ENCODE assay signal across 7 mouse cellular contexts in the genomic region with DNA sequence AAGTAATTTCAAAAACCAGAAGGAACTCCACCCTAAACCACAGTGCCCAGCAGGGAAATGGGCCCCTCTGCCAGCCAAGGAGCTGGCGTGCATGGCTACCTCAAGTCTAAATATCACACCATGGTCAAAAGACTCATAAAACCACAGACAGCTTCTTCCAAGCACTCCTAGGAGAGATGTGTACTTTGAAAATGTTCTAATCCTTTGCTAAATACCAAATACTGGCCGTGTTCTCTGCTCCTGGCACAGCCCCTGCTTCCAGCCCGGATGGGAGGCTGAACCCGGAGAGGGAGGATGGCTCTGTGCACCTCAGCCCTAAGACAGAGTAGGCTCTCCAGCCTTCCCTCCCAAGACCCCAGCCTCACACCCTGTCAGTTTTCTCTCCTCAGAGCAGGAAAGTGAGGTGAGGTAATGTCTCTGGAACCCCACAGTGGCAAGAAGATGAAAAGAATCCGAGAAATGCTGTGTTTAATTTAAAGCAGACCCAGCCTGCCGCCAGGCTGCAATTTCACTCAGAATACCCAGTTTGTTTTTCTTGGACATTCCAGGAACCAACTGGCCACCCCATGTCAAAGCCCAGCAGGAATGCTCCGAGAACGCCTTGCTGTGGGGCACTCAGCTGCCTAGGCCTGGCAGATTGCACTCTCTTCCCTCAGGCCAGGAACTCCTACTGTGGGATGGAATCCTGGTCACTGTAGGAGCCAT.
DNase-seq lines count a peak whose midpoint lies in the region; ATAC-seq and TF ChIP-seq lines count a peak whose summit lies in the region.

No protein-coding gene starts in this region.

- TF ChIP-seq CTCF in lung, embryonic 14.5 days (IDR thresholded peaks at IDR 0.05; ENCODE audit: low read depth) = no peak
- no peak for TF ChIP-seq CTCF in lung, adult 2 months (IDR thresholded peaks at IDR 0.05; ENCODE audit: insufficient read depth, low read length)

- WGBS in lung, embryonic 14.5 days = 9% methylated on average over 8 of the region's 8 CpGs
- WGBS in lung, adult 2 months = 40% methylated on average over 8 of the region's 8 CpGs
- 10% methylated on average over 8 of the region's 8 CpGs for WGBS in embryonic facial prominence, embryonic 14.5 days
- WGBS in intestine, embryonic 15.5 days = 18% methylated on average over 8 of the region's 8 CpGs
- WGBS in midbrain, embryonic 13.5 days = 70% methylated on average over 8 of the region's 8 CpGs

- peaks cover 20% of the 10 kb centered on the region for H3K4me1 ChIP-seq in lung, embryonic 14.5 days (ENCODE audit: insufficient read depth)
- H3K4me1 ChIP-seq in lung, adult 2 months (ENCODE audit: control insufficient read depth, insufficient read depth, low read length) = peaks cover 6% of the 10 kb centered on the region; the same call in 1 of the 2 replicates
- peaks cover 38% of the 10 kb centered on the region for H3K4me1 ChIP-seq in embryonic facial prominence, embryonic 14.5 days (ENCODE audit: control insufficient read depth, insufficient read depth, low read length)
- peaks cover 13% of the 10 kb centered on the region; the same call in 1 of the 2 replicates for H3K4me1 ChIP-seq in intestine, embryonic 15.5 days (replicated peaks)
- H3K4me1 ChIP-seq in midbrain, embryonic 13.5 days (replicated peaks) = 0 out of 2 replicates have a peak, but pooled peaks cover 10% of the 10 kb centered on the region

- peak overlapping the region; percentile 78 for H3K27ac ChIP-seq in lung, embryonic 14.5 days (ENCODE audit: low read depth)
- H3K27ac ChIP-seq in embryonic facial prominence, embryonic 14.5 days (replicated peaks; ENCODE audit: low read depth, low read length) = peak overlapping the region; percentile 92
- peak overlapping the region; percentile 51 for H3K27ac ChIP-seq in intestine, embryonic 15.5 days
- H3K27ac ChIP-seq in midbrain, embryonic 13.5 days = peak overlapping the region; percentile 47

- peak; percentile 77 for ATAC-seq in lung, embryonic 14.5 days (ENCODE audit: insufficient read depth)
- ATAC-seq in embryonic facial prominence, embryonic 14.5 days (ENCODE audit: low read depth) = peak; percentile 84
- ATAC-seq in intestine, embryonic 15.5 days = peak; percentile 63
- no peak for ATAC-seq in midbrain, embryonic 13.5 days

- no peaks in the 10 kb centered on the region for H3K27me3 ChIP-seq in lung, embryonic 14.5 days (ENCODE audit: insufficient read depth, low read length)
- H3K27me3 ChIP-seq in embryonic facial prominence, embryonic 14.5 days (replicated peaks; ENCODE audit: control insufficient read depth, insufficient read depth, low read length) = no peaks in the 10 kb centered on the region
- no peaks in the 10 kb centered on the region for H3K27me3 ChIP-seq in intestine, embryonic 15.5 days (replicated peaks)
- H3K27me3 ChIP-seq in midbrain, embryonic 13.5 days = no peaks in the 10 kb centered on the region

- no peaks in the 10 kb centered on the region for H3K36me3 ChIP-seq in lung, embryonic 14.5 days (ENCODE audit: insufficient read depth)
- no peaks in the 10 kb centered on the region for H3K36me3 ChIP-seq in embryonic facial prominence, embryonic 14.5 days (ENCODE audit: control insufficient read depth, insufficient read depth, low read length)
- no peaks in the 10 kb centered on the region for H3K36me3 ChIP-seq in intestine, embryonic 15.5 days
- no peaks in the 10 kb centered on the region for H3K36me3 ChIP-seq in midbrain, embryonic 13.5 days

- no peak for TF ChIP-seq POLR2A in lung, adult 2 months (IDR thresholded peaks at IDR 0.05; ENCODE audit: borderline replicate concordance, extremely low read depth, low read depth, low read length)

- H3K4me3 ChIP-seq in lung, embryonic 14.5 days (ENCODE audit: low read depth, low read length) = no peak overlapping the region
- H3K4me3 ChIP-seq in lung, adult 2 months (replicated peaks; ENCODE audit: extremely low read depth, low read depth, low read length) = no peak overlapping the region
- H3K4me3 ChIP-seq in embryonic facial prominence, embryonic 14.5 days (ENCODE audit: low read depth, low read length) = no peak overlapping the region
- no peak overlapping the region for H3K4me3 ChIP-seq in intestine, embryonic 15.5 days (replicated peaks)
- no peak overlapping the region for H3K4me3 ChIP-seq in midbrain, embryonic 13.5 days (replicated peaks)

- H3K9ac ChIP-seq in lung, embryonic 14.5 days = no peak overlapping the region
- peak overlapping the region; percentile 28; the same call in 1 of the 2 replicates for H3K9ac ChIP-seq in embryonic facial prominence, embryonic 14.5 days (ENCODE audit: low read depth, low read length)
- no peak overlapping the region for H3K9ac ChIP-seq in intestine, embryonic 15.5 days
- H3K9ac ChIP-seq in midbrain, embryonic 13.5 days (replicated peaks) = no peak overlapping the region

- H3K9me3 ChIP-seq in lung, embryonic 14.5 days (ENCODE audit: low read depth, low read length) = no peaks in the 10 kb centered on the region
- H3K9me3 ChIP-seq in embryonic facial prominence, embryonic 14.5 days (ENCODE audit: control insufficient read depth, low read length) = no peaks in the 10 kb centered on the region
- no peaks in the 10 kb centered on the region for H3K9me3 ChIP-seq in intestine, embryonic 15.5 days
- no peaks in the 10 kb centered on the region for H3K9me3 ChIP-seq in midbrain, embryonic 13.5 days

- no peak overlapping the region for H3K4me2 ChIP-seq in lung, embryonic 14.5 days
- peak overlapping the region; percentile 25; the same call in 1 of the 2 replicates for H3K4me2 ChIP-seq in embryonic facial prominence, embryonic 14.5 days (ENCODE audit: low read depth, low read length)
- no peak overlapping the region for H3K4me2 ChIP-seq in intestine, embryonic 15.5 days (replicated peaks)
- no peak overlapping the region for H3K4me2 ChIP-seq in midbrain, embryonic 13.5 days (replicated peaks)

- DNase-seq in lung, embryonic 14.5 days = peak; percentile 71
- no peak for DNase-seq in lung, adult 2 months
- DNase-seq in embryonic facial prominence, embryonic 14.5 days (ENCODE audit: low spot score) = peak; percentile 87
- no peak for DNase-seq in urinary bladder, postnatal 10 days (ENCODE audit: low spot score)
- no peak for DNase-seq in layer of hippocampus, adult 9-11 months

Comparison
In these comparisons a context has a peak if more than half of its experiments do, and no peak if none do; other contexts are left out.
1. DNase-seq: peak in lung, embryonic 14.5 days (single experiment) and embryonic facial prominence, embryonic 14.5 days (single experiment); none in lung, adult 2 months (single experiment), urinary bladder, postnatal 10 days (single experiment) and layer of hippocampus, adult 9-11 months (single experiment).
2. Peak in every context shown above with its lines, with median percentiles within 50 percentile points of each other: H3K27ac ChIP-seq.